Mouse (Mus musculus): ENCODE results near the gene Hyls1. TPM values are rescaled to one million over a fixed set of nuclear protein-coding genes. Genes with fewer than 3 reads are reported as not detected.

Gene Hyls1
- polyA plus RNA-seq, 3 experiments from 2014 or later: 4.9 to 16.2 (median 5.7) TPM

Other genes starting within 250 kb of the Hyls1 start
- gene Cdon, start 149.3 kb downstream of the Hyls1 start, polyA plus RNA-seq (2017; shearing (Covaris generic)): 1 to 10 TPM; 2.6 to 3.6 (median 3.2) TPM
- not detected for gene Gm1113, start 52.1 kb downstream of the Hyls1 start, polyA plus RNA-seq (2017; shearing (Covaris generic))
- under 1 TPM; 0.11 to 0.26 (median 0.14) TPM for gene Ddx25, start 11.9 kb downstream of the Hyls1 start, polyA plus RNA-seq (2017; shearing (Covaris generic))
- 10 to 100 TPM; 16.9 to 27.8 (median 19.5) TPM for gene Pus3, start 11.8 kb downstream of the Hyls1 start, polyA plus RNA-seq (2017; shearing (Covaris generic))
- not detected for gene Pate2, start 114 bp downstream of the Hyls1 start, polyA plus RNA-seq (2017; shearing (Covaris generic))
- not detected for gene Pate4, start 41.5 kb upstream of the Hyls1 start, polyA plus RNA-seq (2017; shearing (Covaris generic))
- not detected for gene Pate3, start 77.8 kb upstream of the Hyls1 start, polyA plus RNA-seq (2017; shearing (Covaris generic))
- gene Pate1, start 117.0 kb upstream of the Hyls1 start, polyA plus RNA-seq (2017; shearing (Covaris generic)): not detected
- gene Gm17677, start 170.7 kb upstream of the Hyls1 start, polyA plus RNA-seq (2017; shearing (Covaris generic)): not detected
- not detected for gene Gm17727, start 207.7 kb upstream of the Hyls1 start, polyA plus RNA-seq (2017; shearing (Covaris generic))
- not detected for gene Gm27235, start 219.7 kb upstream of the Hyls1 start, polyA plus RNA-seq (2017; shearing (Covaris generic))
- gene D730048I06Rik, start 219.7 kb upstream of the Hyls1 start, polyA plus RNA-seq (2017; shearing (Covaris generic)): not detected